Mouse (Mus musculus): Measurements from ENCODE around the gene Gm48552.
A peak's percentile ranks its signal among the peaks of the same experiment; 100 is the strongest.

Gm48552 gene

DNA sequence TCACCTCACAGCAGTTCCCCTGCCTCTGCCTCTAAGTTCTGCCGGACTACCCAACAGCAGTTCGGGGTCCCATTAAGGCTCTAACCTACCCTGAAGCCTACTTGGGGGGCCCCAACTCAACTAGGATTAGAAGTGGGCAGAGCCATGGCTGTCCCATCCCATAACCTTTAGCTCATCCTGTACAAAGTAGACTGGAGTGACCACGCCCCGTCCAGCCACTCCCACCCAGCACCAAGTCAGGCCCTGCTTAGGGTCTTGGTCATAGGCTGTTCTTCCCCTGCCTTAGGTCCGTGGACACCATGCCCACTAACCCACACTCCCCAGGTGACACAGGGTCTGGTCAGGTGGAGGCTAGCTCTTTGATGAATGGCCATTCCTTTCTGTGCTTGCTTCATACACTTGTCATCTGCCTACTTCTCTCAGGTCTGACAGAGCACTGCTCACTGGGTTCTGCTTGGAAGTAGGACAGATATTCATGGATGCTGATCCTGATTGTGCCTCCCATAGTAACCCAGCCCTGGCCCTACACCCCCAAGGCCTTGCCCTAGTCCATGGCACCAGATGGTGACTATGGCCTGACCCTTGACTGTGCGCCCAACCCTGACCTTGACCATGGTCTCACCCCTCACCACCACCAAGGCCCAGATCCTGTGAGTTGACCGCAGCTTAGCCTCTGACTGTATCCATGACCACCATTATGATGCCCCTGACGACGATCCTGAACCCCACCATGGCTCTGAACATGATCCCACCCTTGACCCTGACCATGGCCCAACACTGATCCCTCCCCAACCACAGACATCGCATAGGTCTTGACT is 30.5 kb downstream of the Gm48552 start:
- no peak for DNase-seq (ENCODE audit: low spot score in 2 of 2)

DNA sequence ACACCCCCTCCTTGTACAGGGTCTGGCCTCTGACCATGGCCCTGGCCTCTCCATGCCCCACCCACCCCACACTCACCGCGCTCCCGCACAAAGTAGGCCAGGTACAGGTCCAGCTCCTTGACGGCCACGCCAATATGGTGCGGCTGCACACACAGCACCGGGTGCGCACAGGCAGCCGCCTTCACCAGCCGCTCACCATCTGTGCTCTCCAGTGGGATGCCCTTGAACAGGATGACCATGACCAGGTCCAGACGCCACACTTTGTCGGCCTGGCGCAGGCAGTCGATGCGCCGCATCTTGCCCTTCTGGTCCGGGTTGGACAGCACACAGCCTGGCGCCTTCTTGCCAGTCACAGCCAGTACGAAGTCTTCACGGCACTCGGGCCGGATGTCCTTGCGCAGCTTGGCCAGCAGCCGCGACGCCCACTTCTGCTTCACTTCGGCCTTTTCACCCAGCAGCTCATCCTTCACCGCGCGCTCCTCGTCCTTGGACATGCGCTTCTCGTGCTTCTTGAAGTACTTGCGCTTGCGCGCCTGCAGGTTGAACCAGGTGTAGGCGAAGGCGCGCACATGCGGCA is 31.5 kb downstream of the Gm48552 start:
- no peak for DNase-seq (ENCODE audit: low spot score in 2 of 2)

- DNase-seq (ENCODE audit: low spot score in 2 of 2) = no peak
Measured at GRCm38 (mm10) chr10:81421041-81421796, 32.4 kb downstream of the Gm48552 start.

DNA sequence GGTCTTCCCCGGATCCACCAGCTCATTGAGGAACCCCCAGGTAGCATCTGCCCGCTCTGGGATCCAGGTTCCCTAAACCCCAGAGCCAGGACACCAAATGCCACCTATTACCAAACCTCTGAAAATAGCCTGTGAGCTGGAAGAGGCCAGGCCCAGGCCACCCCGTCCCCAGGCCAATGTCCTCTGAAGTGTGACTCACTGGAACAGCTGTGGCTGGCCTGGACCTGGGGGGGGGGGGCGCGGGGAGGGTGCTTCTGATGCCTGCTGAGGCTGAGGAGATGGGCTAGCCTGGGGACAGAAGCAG is 32.9 kb downstream of the Gm48552 start:
- no peak for DNase-seq (ENCODE audit: low spot score in 2 of 2)

GRCm38 (mm10) chr10:81422191-81422590 is 33.4 kb downstream of the Gm48552 start:
- no peak for DNase-seq (ENCODE audit: low spot score in 2 of 2)

- no peak for DNase-seq (ENCODE audit: low spot score in 2 of 2)
Measured at GRCm38 (mm10) chr10:81422661-81423217, 33.9 kb downstream of the Gm48552 start.

GRCm38 (mm10) chr10:81423476-81424245 is 34.9 kb downstream of the Gm48552 start:
- DNase-seq (ENCODE audit: low spot score in 2 of 2) = no peak

- DNase-seq (ENCODE audit: low spot score in 2 of 2) = no peak
Measured at GRCm38 (mm10) chr10:81424246-81425051, 35.6 kb downstream of the Gm48552 start.

- no peak for DNase-seq (ENCODE audit: low spot score in 2 of 2)
Measured at GRCm38 (mm10) chr10:81425236-81425850, 36.5 kb downstream of the Gm48552 start.

DNA sequence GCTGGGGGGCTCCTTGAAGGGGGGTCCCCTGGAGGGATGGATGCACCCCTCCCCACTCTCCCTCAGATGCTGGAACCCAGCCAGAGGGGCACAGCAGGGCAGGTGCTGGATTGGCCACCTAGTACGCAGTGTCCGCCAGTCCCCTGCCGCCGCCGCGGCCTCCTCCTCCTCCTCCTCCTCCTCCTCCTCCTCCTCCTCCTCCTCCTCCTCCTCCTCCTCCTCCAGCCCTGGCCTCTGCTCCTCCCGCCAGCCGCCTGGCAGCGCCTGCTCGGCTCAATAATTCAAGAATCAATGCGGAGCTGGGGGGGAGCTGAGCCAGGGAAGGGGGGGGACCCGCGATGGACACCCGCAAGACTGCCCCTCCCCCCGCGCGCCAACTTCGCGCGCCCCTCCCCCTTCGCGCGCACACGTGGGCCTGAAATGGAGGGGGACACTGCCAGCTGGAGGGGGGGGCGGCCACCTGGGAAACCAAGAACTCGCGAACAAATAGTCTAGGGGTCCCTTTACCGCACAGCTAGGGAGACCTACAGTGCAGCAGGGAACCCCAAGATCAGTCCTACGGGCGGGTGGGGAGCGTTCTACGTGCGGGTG is 37.4 kb downstream of the Gm48552 start:
- no peak for DNase-seq (ENCODE audit: low spot score in 2 of 2)

GRCm38 (mm10) chr10:81426897-81427296 is 38.1 kb downstream of the Gm48552 start:
- peak in 1 of 2 experiments; percentile 65 for DNase-seq (ENCODE audit: low spot score in 2 of 2)

DNA sequence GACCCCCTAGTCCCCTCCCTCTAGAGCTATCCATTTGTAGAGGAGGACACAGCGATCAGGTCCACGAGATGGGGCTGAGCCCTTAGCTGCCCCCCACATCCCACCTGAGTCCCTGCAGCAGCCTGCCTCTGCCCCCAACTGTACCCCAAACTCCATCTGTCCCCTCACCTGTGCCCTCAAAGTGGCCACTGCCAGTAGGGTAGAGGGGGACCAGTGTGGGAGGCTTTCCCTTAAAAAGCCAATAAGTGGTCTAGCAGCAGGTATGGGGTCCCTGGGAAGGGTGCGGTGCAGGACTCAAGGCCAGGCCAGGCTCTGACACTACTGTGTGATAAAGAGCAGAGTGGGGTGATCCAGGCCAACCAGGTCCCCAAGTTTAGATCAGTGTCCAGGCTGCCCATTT is 38.5 kb downstream of the Gm48552 start:
- no peak for DNase-seq (ENCODE audit: low spot score in 2 of 2)

DNA sequence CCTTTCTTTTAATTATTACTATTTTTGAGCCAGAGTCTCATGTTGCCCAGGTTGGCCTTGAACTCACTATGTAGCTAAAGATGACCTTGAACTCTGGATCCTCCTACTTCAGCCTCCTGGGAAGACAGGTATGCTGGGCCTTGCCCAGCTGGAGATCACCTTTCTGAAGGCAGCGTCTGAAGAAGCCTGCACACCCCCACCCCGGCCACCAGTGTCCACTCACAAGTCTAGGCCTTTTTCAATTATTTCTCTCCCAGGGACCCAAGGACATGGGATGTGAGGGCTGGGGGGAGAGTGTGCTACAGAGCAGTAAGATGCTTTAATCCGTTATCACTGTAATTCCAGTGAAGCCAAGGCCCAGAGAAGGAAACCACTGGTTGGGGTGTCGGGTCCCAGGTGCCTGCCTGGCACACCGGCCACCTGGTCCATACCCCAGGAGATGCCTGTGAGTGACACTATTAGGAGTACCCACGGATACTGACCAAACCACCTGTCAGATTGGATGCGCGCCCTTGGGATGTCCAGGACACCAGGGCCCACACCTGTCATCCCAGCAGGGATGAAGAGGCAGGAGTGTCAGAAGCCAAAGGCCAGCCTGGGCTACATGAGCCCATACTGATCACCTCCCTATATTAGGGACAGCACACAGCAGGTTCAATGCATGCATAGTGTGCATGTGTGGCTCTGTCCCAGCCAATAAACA is 39.1 kb downstream of the Gm48552 start:
- no peak for DNase-seq (ENCODE audit: low spot score in 2 of 2)

- no peak for DNase-seq (ENCODE audit: low spot score in 2 of 2)
Measured at GRCm38 (mm10) chr10:81428507-81428870, 39.7 kb downstream of the Gm48552 start.

- DNase-seq (ENCODE audit: low spot score in 2 of 2) = no peak
Measured at GRCm38 (mm10) chr10:81429092-81429491, 40.3 kb downstream of the Gm48552 start.

DNA sequence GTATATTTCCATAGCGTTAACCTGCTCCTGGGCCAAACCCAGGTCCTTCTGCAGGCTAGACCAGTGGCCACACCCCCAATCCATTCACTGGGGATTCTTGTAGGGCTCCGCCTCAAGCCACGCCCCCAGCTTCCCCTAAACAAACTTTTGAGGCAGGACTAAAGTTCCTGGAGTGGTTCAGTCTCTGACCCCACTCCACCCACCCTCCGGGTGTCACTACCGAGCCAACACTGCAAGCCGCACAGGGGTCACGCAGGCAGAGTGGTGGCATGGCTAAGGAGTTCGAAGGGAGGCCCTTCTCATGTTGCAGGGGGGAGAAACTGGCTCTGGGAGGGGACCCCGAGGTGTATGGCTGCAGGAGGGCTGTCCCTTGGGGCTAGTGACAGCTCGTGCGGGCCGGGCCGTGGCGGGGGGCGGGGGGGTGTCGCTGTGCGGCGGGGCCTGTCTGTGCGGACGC is 40.8 kb downstream of the Gm48552 start:
- DNase-seq (ENCODE audit: low spot score in 2 of 2) = peak in 1 of 2 experiments; percentile 72

DNA sequence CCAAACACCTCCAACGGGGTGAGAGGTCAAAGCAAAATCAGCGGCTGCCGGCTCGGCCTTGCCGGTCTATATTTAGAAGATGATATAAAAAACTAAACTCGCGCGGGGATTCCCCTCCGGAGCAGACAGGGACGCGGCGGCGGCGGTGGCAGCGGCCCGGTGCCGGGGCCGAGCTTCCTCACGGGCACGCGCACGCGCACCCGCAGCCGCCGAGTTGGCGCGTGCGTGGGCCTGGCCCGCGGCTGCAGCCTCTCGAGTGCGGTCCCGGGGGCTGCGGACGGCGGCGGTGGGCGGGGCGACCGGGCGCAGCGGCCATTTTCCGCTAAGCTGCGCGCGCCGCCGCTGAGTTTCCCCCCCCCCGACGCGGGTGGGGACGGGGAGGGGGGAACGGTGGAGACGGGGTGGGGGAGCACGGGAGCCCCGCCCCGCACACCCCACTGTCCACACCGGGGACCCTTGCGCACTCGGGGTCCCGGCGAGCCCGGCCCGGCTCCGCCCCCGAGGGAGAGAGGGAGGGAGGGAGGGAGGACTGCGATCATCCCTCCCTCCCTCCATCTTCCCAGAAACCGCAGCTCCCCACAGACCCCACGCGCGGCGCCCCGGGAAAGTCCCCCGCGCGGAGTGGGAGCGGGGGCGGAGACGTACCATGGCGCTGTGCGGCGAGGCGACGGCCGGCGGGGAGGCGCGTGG is 41.5 kb downstream of the Gm48552 start:
- peak; percentile 71 to 80 for DNase-seq (ENCODE audit: low spot score in 2 of 2)

DNA sequence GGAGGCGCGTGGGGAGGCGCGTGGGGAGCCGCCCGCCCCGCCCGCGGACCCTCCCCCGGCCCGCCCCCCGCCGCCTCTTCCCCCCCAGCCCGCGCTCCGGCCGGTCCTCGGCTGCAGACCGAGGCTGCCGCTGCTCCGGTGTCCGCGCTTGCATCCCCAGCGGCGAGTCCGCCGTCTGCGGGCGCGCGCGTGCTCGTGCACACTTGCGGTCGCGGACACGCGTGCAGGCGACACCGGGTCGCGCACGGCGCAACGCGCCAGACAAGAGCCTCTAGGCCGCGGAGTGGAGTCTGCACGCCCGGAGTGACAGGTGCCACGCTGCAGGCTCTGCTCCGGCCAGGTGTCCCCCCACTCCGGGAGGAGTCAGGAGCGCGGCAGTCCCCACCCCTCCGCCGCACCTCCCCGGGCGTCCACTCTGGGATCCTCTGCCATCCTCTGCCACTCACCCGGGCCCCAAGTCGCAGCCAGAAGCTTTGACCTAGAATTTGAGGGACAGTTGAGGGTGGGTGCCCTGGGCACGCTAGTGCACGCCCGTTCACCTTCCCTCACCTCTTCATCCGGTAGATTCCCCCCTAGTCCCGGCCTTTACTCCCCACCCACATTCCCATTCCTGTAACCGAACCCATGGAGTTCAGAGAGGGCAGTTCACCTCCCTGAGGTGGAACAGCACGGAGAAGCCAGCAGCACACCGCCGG is 42.2 kb downstream of the Gm48552 start:
- DNase-seq (ENCODE audit: low spot score in 2 of 2) = peak in 1 of 2 experiments; percentile 77
